Mouse (Mus musculus): ENCODE data around the gene Mark4. TPM values are rescaled to one million over a fixed set of nuclear protein-coding genes. Genes with fewer than 3 reads are reported as not detected.

Mark4 gene
- polyA plus RNA-seq, 1 experiment from 2014 or later: 16.1 TPM

DNA sequence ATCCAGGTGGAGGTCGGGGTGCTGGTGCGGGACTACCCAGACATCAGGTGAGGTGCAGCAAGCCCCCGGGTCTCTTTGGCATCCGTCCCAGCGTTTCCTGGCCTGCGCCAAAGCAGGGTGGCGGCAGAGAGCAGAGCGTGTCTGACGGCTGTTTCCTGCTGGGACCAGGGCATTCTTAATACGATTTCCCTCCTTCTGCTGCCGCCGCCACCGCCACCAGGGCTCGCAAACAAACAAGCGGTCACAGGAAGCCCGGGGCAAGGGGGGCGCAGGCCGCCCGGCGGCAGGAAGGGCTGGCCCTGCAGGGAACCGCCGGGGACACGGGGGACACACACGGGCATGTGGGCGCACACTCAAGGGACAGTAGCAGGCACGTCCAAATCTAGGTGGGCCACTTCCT is 33.1 kb upstream of the Mark4 start:
- peak overlapping the region; percentile 63 for H3K9ac ChIP-seq
- no peaks in the 10 kb centered on the region for H3K9me3 ChIP-seq
- peak overlapping the region; percentile 42 for H3K4me2 ChIP-seq
- H3K4me1 ChIP-seq (replicated peaks): peaks cover 15% of the 10 kb centered on the region
- no peaks in the 10 kb centered on the region for H3K36me3 ChIP-seq
- ATAC-seq (ENCODE audit: low FRiP score): no peak
- peak overlapping the region; percentile 22; the same call in 1 of the 2 replicates for H3K4me3 ChIP-seq
- WGBS: 6% methylated on average over 26 of the region's 26 CpGs
- H3K27ac ChIP-seq: no peak overlapping the region
- peaks cover 79% of the 10 kb centered on the region for H3K27me3 ChIP-seq

DNA sequence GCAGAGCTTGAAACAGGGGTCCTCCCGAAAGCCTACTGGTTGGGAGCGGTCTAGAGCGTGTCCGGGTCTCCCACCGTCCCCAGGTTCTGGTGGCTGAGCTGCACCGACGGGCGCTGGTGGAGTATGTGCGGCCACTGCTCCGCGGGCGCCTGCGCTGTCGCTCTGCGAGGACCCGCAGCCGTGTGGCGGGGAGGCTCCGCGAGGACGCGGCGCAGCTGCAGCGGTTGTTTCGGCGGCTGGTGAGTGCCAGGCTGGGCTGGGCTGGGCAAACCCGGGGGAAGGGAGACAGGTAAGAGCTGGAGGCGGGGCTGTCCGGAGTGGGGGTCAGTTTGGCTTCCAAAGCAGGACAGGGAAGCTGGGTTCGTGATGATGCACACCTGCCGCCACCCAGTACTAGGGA is 30.9 kb upstream of the Mark4 start:
- peak overlapping the region; percentile 49 for H3K4me2 ChIP-seq
- no peaks in the 10 kb centered on the region for H3K9me3 ChIP-seq
- peak; percentile 54; the same call in 1 of the 2 replicates for ATAC-seq (ENCODE audit: low FRiP score)
- peaks cover 78% of the 10 kb centered on the region for H3K27me3 ChIP-seq
- H3K4me3 ChIP-seq: peak overlapping the region; percentile 35
- no peak overlapping the region for H3K27ac ChIP-seq
- 2% methylated on average over 31 of the region's 31 CpGs for WGBS
- H3K4me1 ChIP-seq (replicated peaks): peaks cover 11% of the 10 kb centered on the region
- peak overlapping the region; percentile 68 for H3K9ac ChIP-seq
- no peaks in the 10 kb centered on the region for H3K36me3 ChIP-seq

- no peak overlapping the region for H3K9ac ChIP-seq
- ATAC-seq (ENCODE audit: low FRiP score): no peak
- 89% methylated on average over 7 of the region's 7 CpGs for WGBS
- peaks cover 59% of the 10 kb centered on the region for H3K27me3 ChIP-seq
- H3K9me3 ChIP-seq: no peaks in the 10 kb centered on the region
- H3K4me3 ChIP-seq: no peak overlapping the region
- no peak overlapping the region for H3K4me2 ChIP-seq
- no peaks in the 10 kb centered on the region for H3K36me3 ChIP-seq
- no peak overlapping the region for H3K27ac ChIP-seq
- H3K4me1 ChIP-seq (replicated peaks): peaks cover 5% of the 10 kb centered on the region
Measured at GRCm38 (mm10) chr7:19486549-19486948, 27.9 kb upstream of the Mark4 start.

- WGBS: 88% methylated on average over 1 of the region's 1 CpGs
- ATAC-seq (ENCODE audit: low FRiP score): no peak
Measured at GRCm38 (mm10) chr7:19485488-19485887, 26.9 kb upstream of the Mark4 start.

GRCm38 (mm10) chr7:19483281-19483680 is 24.7 kb upstream of the Mark4 start:
- Histone ChIP-seq H3K9ac (no peak overlapping the region), H3K4me3 (no peak overlapping the region), H3K4me1 (replicated peaks) (no peaks in the 10 kb centered on the region), H3K4me2 (no peak overlapping the region), H3K36me3 (no peaks in the 10 kb centered on the region), H3K9me3 (no peaks in the 10 kb centered on the region), H3K27me3 (peaks cover 43% of the 10 kb centered on the region), H3K27ac (no peak overlapping the region)
- no peak for ATAC-seq (ENCODE audit: low FRiP score)
- 90% methylated on average over 8 of the region's 8 CpGs for WGBS

More at GRCm38 (mm10) chr7:19485488-19485887, 26.9 kb upstream of the Mark4 start:
- peaks cover 4% of the 10 kb centered on the region for H3K4me1 ChIP-seq (replicated peaks)
- no peak overlapping the region for H3K27ac ChIP-seq
- H3K9ac ChIP-seq: no peak overlapping the region
- H3K36me3 ChIP-seq: no peaks in the 10 kb centered on the region
- H3K4me3 ChIP-seq: no peak overlapping the region
- H3K9me3 ChIP-seq: no peaks in the 10 kb centered on the region
- peaks cover 53% of the 10 kb centered on the region for H3K27me3 ChIP-seq
- no peak overlapping the region for H3K4me2 ChIP-seq

DNA sequence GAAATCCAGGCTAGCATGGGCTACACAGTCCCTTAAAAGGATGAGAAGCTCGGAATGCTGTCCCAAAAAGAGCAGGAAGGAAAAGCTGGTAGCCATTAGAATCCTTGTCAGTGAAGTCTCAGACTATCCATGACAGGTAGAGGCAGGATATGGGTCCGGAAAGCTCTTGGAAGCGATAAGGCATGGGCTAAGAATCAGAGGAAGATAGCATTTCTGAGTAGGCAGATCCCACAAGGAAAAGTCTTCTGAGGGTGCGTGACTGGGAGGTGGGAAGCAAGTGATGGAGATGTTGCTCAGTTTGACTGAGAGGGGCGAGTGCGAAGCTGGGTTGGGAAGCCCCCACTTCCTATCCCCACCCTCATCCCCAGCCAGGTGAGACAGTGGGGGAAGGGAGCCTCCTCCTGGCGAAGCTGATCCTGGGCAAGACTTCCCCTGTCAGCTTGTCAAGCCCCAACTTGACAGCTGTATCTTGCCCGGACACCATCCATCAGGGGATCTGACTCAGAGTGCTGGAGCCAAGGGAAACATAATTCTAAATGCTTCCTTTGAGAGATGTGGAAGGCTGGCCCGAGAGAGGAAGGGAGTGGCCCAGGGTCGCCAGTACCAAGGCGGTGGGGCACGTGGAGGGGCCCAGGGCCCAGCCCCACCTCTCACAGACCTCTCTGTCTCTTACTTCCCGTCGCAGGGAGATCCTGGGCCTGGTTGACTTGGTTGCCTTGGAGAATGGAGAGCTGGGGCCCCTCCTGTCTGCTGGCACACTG is 19.2 kb upstream of the Mark4 start:
- WGBS: 25% methylated on average over 14 of the region's 14 CpGs

DNA sequence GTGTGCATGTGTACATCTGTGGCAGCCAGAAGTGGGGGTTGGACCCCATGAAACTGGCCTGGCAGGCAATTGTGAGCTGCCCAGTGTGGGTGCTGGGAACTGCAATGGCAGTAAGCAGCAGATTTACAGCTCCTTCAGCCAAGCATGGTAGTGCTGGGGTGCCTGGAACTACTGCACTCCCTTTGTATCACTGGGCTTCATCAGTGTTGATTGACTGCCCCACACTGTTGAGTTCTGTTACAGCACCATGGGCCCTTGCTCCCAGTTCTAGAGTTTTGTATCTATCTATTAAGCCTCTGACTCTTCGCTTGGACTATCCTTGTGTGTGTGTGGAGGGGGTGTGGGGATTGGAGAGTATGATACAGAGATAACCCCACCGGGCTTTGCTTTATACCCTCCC is 18.5 kb upstream of the Mark4 start:
- H3K4me3 ChIP-seq: no peak overlapping the region
- H3K4me2 ChIP-seq: no peak overlapping the region
- H3K27ac ChIP-seq: no peak overlapping the region
- no peaks in the 10 kb centered on the region for H3K9me3 ChIP-seq
- H3K4me1 ChIP-seq (replicated peaks): peaks cover 10% of the 10 kb centered on the region; the same call in 1 of the 2 replicates
- H3K27me3 ChIP-seq: peaks cover 73% of the 10 kb centered on the region
- 80% methylated on average over 2 of the region's 2 CpGs for whole genome bisulfite sequencing
- H3K9ac ChIP-seq: no peak overlapping the region
- ATAC-seq (ENCODE audit: low FRiP score): no peak
- H3K36me3 ChIP-seq: no peaks in the 10 kb centered on the region

More for the DNA sequence above, 19.2 kb upstream of the Mark4 start:
- no peak for ATAC-seq (ENCODE audit: low FRiP score)
- peaks cover 66% of the 10 kb centered on the region for H3K27me3 ChIP-seq
- H3K36me3 ChIP-seq: no peaks in the 10 kb centered on the region
- H3K27ac ChIP-seq: no peak overlapping the region
- H3K9ac ChIP-seq: no peak overlapping the region
- no peak overlapping the region for H3K4me3 ChIP-seq
- H3K9me3 ChIP-seq: no peaks in the 10 kb centered on the region
- peaks cover 10% of the 10 kb centered on the region; the same call in 1 of the 2 replicates for H3K4me1 ChIP-seq (replicated peaks)
- no peak overlapping the region for H3K4me2 ChIP-seq

DNA sequence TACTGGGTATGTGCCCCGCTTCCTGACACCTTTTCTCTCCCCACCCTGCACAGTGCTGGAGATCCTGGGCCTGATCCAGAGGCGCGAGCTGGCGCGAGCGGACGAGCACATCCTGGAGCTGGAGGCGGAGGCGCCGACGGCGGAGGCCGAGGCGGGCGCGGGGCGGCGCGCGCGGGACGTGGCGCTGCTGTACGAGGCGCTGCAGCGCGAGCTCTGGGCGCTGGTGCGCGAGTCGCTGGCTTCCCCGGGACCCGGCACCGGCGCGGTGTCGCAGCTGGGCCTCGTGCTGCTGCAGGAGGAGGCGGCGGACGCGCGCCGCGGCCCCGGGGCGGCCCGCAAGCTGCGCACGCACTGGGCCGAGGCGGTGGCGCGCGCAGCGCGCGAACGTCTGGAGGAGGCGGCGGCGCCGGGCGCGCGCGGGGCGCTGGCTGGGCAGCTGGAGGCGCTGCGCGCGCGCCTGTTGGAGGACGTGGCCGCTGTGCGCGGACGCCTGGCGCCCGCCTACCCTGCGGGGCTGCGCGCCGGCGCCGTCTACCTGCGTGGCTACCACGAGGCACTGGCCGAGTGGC is 15.3 kb upstream of the Mark4 start:
- ATAC-seq (ENCODE audit: low FRiP score): peak; percentile 90

GRCm38 (mm10) chr7:19472403-19472802 is 13.8 kb upstream of the Mark4 start:
- peaks cover 14% of the 10 kb centered on the region; the same call in 1 of the 2 replicates for H3K4me1 ChIP-seq (replicated peaks)
- no peak for ATAC-seq (ENCODE audit: low FRiP score)
- WGBS: 38% methylated on average over 4 of the region's 4 CpGs
- no peak overlapping the region for H3K4me3 ChIP-seq
- H3K9ac ChIP-seq: no peak overlapping the region
- H3K27ac ChIP-seq: no peak overlapping the region
- H3K4me2 ChIP-seq: no peak overlapping the region
- H3K9me3 ChIP-seq: no peaks in the 10 kb centered on the region
- H3K36me3 ChIP-seq: no peaks in the 10 kb centered on the region
- peaks cover 93% of the 10 kb centered on the region for H3K27me3 ChIP-seq

More for the DNA sequence above, 15.3 kb upstream of the Mark4 start:
- Histone ChIP-seq H3K9me3 (no peaks in the 10 kb centered on the region), H3K4me1 (replicated peaks) (peaks cover 14% of the 10 kb centered on the region; the same call in 1 of the 2 replicates), H3K4me2 (peak overlapping the region; percentile 69), H3K27ac (peak overlapping the region; percentile 82), H3K4me3 (peak overlapping the region; percentile 50), H3K27me3 (peaks cover 91% of the 10 kb centered on the region), H3K36me3 (no peaks in the 10 kb centered on the region), H3K9ac (peak overlapping the region; percentile 76)
- WGBS: under 1% methylated on average over 49 of the region's 89 CpGs

GRCm38 (mm10) chr7:19470308-19470707 is 11.7 kb upstream of the Mark4 start:
- H3K27me3 ChIP-seq: peaks cover 94% of the 10 kb centered on the region
- ATAC-seq (ENCODE audit: low FRiP score): no peak
- H3K36me3 ChIP-seq: no peaks in the 10 kb centered on the region
- no peak overlapping the region for H3K9ac ChIP-seq
- no peak overlapping the region for H3K4me3 ChIP-seq
- peaks cover 14% of the 10 kb centered on the region; the same call in 1 of the 2 replicates for H3K4me1 ChIP-seq (replicated peaks)
- no peak overlapping the region for H3K27ac ChIP-seq
- WGBS: 15% methylated on average over 14 of the region's 14 CpGs
- no peaks in the 10 kb centered on the region for H3K9me3 ChIP-seq
- no peak overlapping the region for H3K4me2 ChIP-seq

- no peak for ATAC-seq (ENCODE audit: low FRiP score)
- Histone ChIP-seq H3K27ac (no peak overlapping the region), H3K9ac (no peak overlapping the region), H3K4me3 (no peak overlapping the region), H3K4me1 (replicated peaks) (peaks cover 11% of the 10 kb centered on the region; the same call in 1 of the 2 replicates), H3K36me3 (no peaks in the 10 kb centered on the region), H3K9me3 (no peaks in the 10 kb centered on the region), H3K4me2 (no peak overlapping the region), H3K27me3 (peaks cover 95% of the 10 kb centered on the region)
- 20% methylated on average over 23 of the region's 23 CpGs for WGBS
Measured at GRCm38 (mm10) chr7:19469404-19469803, 10.8 kb upstream of the Mark4 start.

GRCm38 (mm10) chr7:19468279-19468678 is 9.7 kb upstream of the Mark4 start:
- Histone ChIP-seq H3K27ac (no peak overlapping the region), H3K9me3 (no peaks in the 10 kb centered on the region), H3K36me3 (no peaks in the 10 kb centered on the region), H3K4me1 (replicated peaks) (peaks cover 5% of the 10 kb centered on the region; the same call in 1 of the 2 replicates), H3K27me3 (peaks cover 94% of the 10 kb centered on the region), H3K4me3 (no peak overlapping the region), H3K4me2 (no peak overlapping the region), H3K9ac (no peak overlapping the region)
- 68% methylated on average over 12 of the region's 12 CpGs for WGBS
- no peak for ATAC-seq (ENCODE audit: low FRiP score)
